Mouse (Mus musculus): ENCODE data around the gene Arhgap42.

The Arhgap42 gene

DNA sequence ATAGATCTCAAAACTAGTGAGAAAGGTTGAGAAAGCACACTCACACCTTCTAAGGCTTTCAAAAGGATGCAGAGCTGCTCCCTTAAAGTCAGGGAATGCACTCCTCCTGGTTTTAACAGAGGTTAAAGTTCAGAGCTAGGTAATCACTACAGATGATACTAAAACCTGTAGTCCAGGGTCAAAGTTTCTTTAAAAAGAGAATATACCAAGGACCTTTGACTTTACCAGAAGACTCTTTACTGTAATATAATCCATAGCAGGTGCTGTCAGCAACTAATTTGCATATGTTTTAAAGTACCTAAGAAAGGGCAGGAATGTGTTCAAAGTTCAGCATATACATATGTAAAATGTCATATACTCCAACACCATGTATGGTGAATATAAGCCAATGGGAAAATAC, 30.7 kb downstream of the Arhgap42 start:
- no peak for DNase-seq

GRCm38 (mm10) chr9:9207251-9207650, 31.6 kb downstream of the Arhgap42 start:
- no peak for DNase-seq

DNA sequence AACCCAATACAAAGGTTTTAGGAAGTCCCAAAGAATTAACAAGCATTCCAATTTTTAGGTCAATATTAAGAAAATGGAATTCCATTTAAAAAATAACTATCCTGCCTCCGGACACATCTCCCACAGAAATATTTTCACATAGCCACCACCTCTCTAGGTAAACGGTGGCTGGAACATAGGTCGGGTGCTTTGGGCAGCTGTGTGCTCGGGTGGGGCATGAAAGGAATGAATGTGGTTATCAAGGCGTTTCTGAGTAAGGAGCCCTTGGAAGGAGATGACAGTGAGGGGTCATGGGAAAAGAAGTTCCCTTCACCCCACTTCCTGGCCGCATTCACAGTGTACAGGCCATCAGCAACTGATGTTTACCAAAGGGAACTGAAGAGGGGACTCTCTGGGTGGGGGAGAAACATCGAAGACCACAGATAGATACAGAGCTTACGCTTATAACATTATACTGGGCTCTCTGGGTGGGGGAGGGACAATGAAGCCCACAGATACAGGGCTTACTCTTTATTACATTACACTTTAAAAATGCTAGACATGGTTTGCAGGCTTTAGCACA, 38.0 kb downstream of the Arhgap42 start:
- DNase-seq = no peak

DNA sequence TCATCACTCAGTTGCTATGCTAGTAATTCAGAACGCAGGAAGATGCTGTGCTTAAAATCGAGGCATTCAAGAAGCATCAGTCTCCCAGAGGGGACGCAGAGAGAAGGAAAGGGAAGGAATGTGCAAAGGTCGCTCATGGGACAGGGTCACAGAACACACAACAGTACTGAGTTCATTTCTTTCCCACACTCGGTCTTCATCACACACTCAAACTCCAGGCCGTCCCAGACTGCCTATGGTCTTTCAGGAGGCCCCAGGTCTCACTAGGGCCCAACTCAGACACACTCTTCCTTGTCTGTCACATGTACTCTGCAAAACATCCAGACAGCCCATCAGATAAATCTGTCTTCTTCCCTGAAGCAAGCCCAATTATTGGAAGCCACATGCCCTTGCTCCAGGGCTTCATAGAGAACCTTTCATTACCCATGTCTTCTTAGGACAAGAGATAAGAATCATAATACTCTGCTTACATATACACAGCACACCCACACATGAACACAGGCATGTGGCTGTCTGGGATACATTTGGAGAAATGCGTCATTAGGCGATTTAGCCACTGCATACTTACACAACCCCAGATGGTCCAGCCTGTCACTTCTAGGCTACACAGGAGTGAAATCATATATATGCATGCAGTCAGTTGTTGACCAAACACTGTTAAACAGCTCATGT, 39.6 kb downstream of the Arhgap42 start:
- no peak for DNase-seq

GRCm38 (mm10) chr9:9198645-9199044, 40.3 kb downstream of the Arhgap42 start:
- DNase-seq = no peak

DNA sequence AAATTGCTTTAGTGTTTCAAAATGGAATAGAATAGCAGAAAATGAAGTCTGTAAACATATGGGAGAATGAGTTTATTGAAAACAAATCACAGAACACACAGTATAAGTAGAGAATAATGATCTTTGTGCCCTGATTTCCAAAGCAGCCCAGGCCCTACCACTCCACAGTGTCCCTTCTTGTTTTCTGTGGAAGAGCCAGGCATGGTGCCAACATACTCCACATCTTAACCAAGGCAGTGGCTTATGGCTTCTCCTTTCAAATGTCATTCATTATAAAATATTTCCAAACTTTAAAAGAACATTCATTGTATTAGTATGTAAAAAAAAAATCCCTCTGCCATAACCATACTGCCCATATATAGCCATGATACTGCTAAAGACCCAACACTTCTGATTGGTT, 42.9 kb downstream of the Arhgap42 start:
- DNase-seq = peak; percentile 24

- DNase-seq = no peak
Measured at GRCm38 (mm10) chr9:9194496-9194895, 44.4 kb downstream of the Arhgap42 start.

GRCm38 (mm10) chr9:9192716-9193115, 46.2 kb downstream of the Arhgap42 start:
- no peak for DNase-seq

DNA sequence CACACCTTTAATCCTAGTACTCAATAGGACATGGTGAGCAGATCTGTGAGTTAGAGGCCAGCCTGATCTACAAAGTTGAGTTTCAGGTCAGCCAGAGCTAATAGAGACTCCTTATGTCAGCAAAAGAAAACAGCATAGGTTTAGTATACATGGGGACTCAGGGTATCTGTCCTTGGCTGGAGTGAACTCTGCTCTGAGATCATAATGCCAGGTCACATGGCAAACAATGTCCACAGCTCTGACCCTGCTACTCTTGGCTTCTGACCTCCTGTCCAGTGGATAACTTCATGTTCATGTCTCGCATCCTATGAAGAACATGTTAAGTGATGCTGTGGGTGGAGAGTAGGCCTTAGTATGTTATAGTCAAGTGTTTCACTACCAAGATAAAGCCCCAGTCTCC, 48.1 kb downstream of the Arhgap42 start:
- no peak for DNase-seq

GRCm38 (mm10) chr9:9188167-9188566, 50.7 kb downstream of the Arhgap42 start:
- no peak for DNase-seq

DNA sequence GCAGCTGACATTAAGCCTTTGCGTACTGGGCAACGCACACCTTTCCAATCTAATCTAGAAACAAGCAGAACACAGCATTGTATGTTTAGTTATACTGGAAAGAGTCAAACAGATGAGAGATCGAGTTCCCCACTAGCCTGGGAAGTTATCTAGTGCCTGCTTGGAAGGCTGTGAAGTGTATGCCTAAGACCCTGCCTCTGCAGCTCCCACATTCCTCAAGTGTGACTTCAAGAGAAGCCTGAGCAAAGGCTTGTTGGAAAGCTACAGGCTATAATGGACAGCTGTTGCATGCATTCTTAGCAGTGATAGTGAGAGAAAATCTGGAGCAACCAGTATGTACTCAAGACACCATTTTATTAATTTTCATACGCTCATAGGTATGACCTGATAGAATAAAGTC, 61.2 kb downstream of the Arhgap42 start:
- DNase-seq = no peak

GRCm38 (mm10) chr9:9174924-9175323, 64.0 kb downstream of the Arhgap42 start:
- DNase-seq = no peak

- no peak for DNase-seq
Measured at GRCm38 (mm10) chr9:9174206-9174605, 64.7 kb downstream of the Arhgap42 start.

DNA sequence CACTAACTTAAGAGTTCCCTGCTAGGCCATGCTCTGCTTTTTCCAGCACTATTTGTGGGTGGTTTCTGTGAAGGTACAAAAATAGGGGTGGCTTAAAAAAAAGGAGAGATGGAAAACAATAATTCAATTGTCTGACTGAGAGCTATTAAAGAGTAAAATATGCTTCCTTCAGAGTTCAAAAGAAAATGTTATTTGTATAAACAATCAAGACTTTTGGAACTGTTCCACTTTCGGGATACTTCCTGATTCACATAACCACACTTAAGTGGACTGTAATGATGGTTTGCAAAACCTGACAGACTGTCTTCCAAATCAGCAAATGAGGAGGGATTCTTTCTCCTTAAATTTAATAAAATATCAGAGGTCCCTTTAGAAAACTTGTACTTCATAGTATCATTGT, 65.8 kb downstream of the Arhgap42 start:
- no peak for DNase-seq

DNA sequence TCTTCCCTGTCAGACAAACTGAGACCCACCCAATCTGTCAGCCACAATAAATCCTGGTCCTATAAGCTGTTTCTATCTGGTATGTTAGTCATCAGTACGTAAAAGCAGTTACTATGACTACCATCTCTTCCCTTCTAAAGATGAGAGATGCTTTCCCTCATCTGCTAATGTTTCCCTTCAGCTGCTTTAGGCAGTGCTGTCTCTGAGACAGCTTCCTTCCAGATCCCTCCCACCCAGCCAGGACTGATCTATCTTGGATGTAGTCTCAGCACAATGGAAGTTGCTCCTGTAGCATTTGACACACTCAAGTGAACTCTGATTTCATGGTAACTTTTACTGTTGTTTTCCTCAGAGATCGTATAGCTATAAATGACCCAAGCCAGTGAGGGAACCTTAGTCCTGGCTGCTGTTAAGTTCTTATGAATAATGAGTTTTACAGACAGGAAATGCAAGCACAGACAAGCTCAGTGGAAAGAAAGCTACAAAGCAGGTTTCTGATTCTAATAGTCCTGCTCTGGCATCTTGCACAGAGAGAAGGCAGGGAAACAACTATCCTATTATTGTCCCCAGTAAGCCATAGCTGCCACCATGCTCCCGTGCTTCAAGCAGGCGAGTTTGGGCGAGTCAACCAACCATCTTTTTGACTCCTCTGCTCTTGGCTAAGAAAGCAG, 67.6 kb downstream of the Arhgap42 start:
- no peak for DNase-seq

GRCm38 (mm10) chr9:9165641-9166063, 73.2 kb downstream of the Arhgap42 start:
- DNase-seq = peak; percentile 56

- DNase-seq = no peak
Measured at GRCm38 (mm10) chr9:9160736-9161135, 78.2 kb downstream of the Arhgap42 start.

DNA sequence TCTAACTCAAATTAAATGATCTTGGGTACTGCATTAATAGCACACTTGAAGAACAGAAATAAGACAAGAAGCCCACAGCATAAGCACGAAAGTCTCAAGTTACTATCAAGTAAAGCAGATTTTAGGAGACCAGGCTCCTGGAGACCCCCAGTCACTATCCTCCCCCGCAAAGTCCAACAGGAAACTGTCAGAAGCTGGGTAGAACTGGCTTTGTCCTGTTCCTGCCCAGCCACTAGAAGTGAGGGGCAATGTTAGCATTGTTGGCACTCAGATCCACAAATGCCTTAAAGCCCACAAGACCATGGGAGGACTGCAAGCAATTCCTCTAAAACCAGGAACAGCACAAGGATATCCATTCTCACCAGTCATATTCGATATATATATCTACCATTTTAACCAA, 80.7 kb downstream of the Arhgap42 start:
- no peak for DNase-seq

DNA sequence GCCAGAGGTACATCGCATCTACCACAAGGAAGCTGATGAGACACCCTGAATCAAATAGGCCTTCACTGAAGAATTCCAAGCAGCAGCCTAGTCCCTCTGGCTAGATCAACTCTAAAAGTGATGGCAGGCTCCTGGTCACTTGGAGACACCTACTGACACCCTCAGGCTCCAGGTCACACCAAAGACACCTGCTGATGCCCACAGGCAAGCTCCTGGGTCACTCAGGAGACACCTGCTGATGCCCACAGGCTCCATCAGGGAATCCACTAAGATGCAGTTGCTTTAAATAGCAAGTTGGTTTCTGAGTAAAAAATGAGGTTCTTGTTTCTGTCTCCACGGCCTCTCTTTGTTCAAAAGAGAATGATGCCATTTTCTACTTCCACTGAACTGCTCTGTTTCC, 81.5 kb downstream of the Arhgap42 start:
- DNase-seq = no peak

- DNase-seq = no peak
Measured at GRCm38 (mm10) chr9:9154636-9155035, 84.3 kb downstream of the Arhgap42 start.

DNA sequence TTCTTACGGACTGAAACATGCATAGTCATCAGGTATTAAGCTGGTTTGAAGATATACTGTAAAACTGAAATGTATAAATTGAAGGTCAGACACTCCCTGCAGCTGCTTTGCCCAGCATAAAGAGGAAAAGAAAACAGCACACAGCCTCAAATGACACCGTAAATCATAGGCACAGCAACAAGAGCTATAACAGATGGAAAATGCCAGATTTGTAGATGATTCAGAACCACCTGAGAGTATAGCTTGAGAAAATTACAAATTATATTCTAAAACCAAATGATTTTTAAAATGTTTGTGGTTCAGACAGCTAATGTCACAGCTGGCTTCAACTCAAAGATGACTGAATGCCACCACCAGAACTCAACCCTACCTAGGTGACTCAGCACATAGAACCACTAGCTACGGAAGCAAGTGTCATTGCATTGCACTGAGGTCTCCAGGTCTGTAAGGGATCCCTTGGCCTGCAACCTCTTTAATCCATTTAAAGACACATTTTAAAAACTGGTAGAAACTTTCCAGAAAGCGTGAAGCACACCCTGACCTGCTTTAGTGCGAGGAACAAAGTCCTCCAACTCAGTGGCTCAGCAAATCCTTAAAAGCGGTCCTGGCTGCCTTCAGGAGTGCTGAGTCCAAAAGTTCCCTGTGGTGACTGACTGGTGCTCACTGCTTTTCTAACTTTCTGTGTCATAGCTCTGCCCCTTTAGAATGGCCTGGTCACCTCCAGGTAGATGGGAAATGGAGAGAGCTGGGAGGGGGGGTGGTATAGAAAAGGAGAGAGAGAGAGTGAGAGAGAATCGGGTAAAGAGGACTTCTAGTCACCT, 94.4 kb downstream of the Arhgap42 start:
- peak; percentile 66 for DNase-seq

GRCm38 (mm10) chr9:9143102-9143501, 95.8 kb downstream of the Arhgap42 start:
- no peak for DNase-seq

GRCm38 (mm10) chr9:9142561-9142960, 96.3 kb downstream of the Arhgap42 start:
- no peak for DNase-seq

DNA sequence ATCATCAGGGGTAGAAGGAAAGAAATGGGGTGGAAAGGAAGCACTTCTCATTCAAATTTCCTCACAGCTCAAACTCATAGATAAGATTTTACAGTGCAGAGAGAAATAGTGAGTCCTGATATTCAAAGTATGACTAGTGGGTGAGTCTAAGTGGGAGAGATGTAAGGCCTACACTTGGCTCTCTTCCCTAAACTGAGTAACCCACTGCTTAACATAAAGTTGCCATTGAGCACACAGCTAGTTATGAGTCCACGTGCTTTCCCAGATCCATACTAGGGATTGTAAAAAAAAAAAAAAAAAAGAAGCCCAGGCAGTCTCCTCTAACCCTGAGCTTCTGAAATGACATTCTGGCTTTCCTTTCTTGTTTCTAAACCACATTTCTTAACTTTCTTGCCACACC, 96.8 kb downstream of the Arhgap42 start:
- DNase-seq = no peak
